Mouse (Mus musculus) lung, adult 2 months (tissue): ENCODE data around the gene Dstyk.

Experiments used
- CTCF ChIP-seq: fragments of 200-500 bp; IDR thresholded peaks from 2 replicates; pipeline ENCODE4 v1.5.1; 2011; ENCODE audit warnings: mild to moderate bottlenecking, low read length, control low read depth; ENCODE audit not compliant: insufficient read depth
- POLR2A ChIP-seq: fragments of 200-500 bp; IDR thresholded peaks from 2 replicates; pipeline ENCODE4 v1.6.1; 2011; ENCODE audit warnings: low read depth, mild to moderate bottlenecking, control low read depth, low read length, borderline replicate concordance; ENCODE audit errors: extremely low read depth

- TF ChIP-seq CTCF (peak; percentile 94), POLR2A (peak; percentile 65; the same call in 1 of the 2 replicates)
These were observed 49.5 kb upstream of the Dstyk start for GRCm38 (mm10) chr1:132367692-132368506.
